Mouse (Mus musculus) adrenal gland, adult 8-10 months (tissue): ENCODE measurements around the gene Grik4. TPM values are rescaled to one million over a fixed set of nuclear protein-coding genes. Genes with fewer than 3 reads are reported as not detected.

Source experiments
- DNase-seq: peaks from one replicate; pipeline ENCODE4 v3.0.0; 2022
- total RNA-seq, 4 experiments: library from RNA; stranded (reverse); gene quantifications; 2 replicates each; pipeline ENCODE4 v1.2.4; 2022

Gene Grik4
- total RNA-seq, 4 experiments from 2014 or later = 2.1 to 3.1 (median 2.4) TPM

- DNase-seq = no peak
These were observed 201.9 kb downstream of the Grik4 start for GRCm38 (mm10) chr9:42742385-42742784.

GRCm38 (mm10) chr9:42736697-42737335, 207.5 kb downstream of the Grik4 start:
- no peak for DNase-seq

- no peak for DNase-seq
These were observed 209.2 kb downstream of the Grik4 start for GRCm38 (mm10) chr9:42735086-42735485.

GRCm38 (mm10) chr9:42732731-42733318, 211.5 kb downstream of the Grik4 start:
- DNase-seq = no peak

GRCm38 (mm10) chr9:42728472-42728871, 215.8 kb downstream of the Grik4 start:
- DNase-seq = no peak

- no peak for DNase-seq
These were observed 216.6 kb downstream of the Grik4 start for GRCm38 (mm10) chr9:42727661-42728060.

GRCm38 (mm10) chr9:42727186-42727585, 217.1 kb downstream of the Grik4 start:
- no peak for DNase-seq

GRCm38 (mm10) chr9:42724099-42724498, 220.2 kb downstream of the Grik4 start:
- DNase-seq = no peak

- DNase-seq = no peak
These were observed 221.8 kb downstream of the Grik4 start for GRCm38 (mm10) chr9:42722501-42722900.

- DNase-seq = no peak
These were observed 222.6 kb downstream of the Grik4 start for GRCm38 (mm10) chr9:42721718-42722117.

- no peak for DNase-seq
These were observed 223.1 kb downstream of the Grik4 start for GRCm38 (mm10) chr9:42721146-42721545.

GRCm38 (mm10) chr9:42713912-42714311, 230.4 kb downstream of the Grik4 start:
- no peak for DNase-seq

- no peak for DNase-seq
These were observed 238.4 kb downstream of the Grik4 start for GRCm38 (mm10) chr9:42705848-42706247.

GRCm38 (mm10) chr9:42703191-42703854, 241.0 kb downstream of the Grik4 start:
- DNase-seq = no peak

- no peak for DNase-seq
These were observed 241.8 kb downstream of the Grik4 start for GRCm38 (mm10) chr9:42702231-42703132.

GRCm38 (mm10) chr9:42701729-42702128, 242.6 kb downstream of the Grik4 start:
- no peak for DNase-seq

- no peak for DNase-seq
These were observed 251.3 kb downstream of the Grik4 start for GRCm38 (mm10) chr9:42693024-42693423.

GRCm38 (mm10) chr9:42688143-42688542, 256.1 kb downstream of the Grik4 start:
- DNase-seq = peak; percentile 14

- no peak for DNase-seq
These were observed 258.2 kb downstream of the Grik4 start for GRCm38 (mm10) chr9:42686104-42686503.

GRCm38 (mm10) chr9:42674017-42674412, 270.3 kb downstream of the Grik4 start:
- DNase-seq = no peak

GRCm38 (mm10) chr9:42673385-42674016, 270.8 kb downstream of the Grik4 start:
- peak; percentile 6 for DNase-seq

- no peak for DNase-seq
These were observed 271.3 kb downstream of the Grik4 start for GRCm38 (mm10) chr9:42672982-42673381.
